Mouse (Mus musculus) ES-E14 (cell line): ENCODE data around the gene Olfr612.

ENCODE experiments used
- CHD2 ChIP-seq: IDR thresholded peaks from 2 replicates; pipeline ENCODE4 v1.6.1; 2014; ENCODE audit warnings: mild to moderate bottlenecking, low read depth, low read length, inconsistent platforms
- HCFC1 ChIP-seq: IDR thresholded peaks from 2 replicates; pipeline ENCODE4 v1.6.1; 2012; ENCODE audit warnings: low read length, inconsistent platforms, borderline replicate concordance; ENCODE audit not compliant: insufficient read depth
- MAFK ChIP-seq: IDR thresholded peaks from 2 replicates; pipeline ENCODE4 v1.6.1; 2014; ENCODE audit warnings: mild to moderate bottlenecking, low read depth, low read length, inconsistent platforms; ENCODE audit not compliant: insufficient read depth
- ZNF384 ChIP-seq: IDR thresholded peaks from 2 replicates; pipeline ENCODE4 v1.6.1; 2012; ENCODE audit warnings: low read depth, low read length, inconsistent platforms

GRCm38 (mm10) chr7:103589803-103590202 is 47.3 kb upstream of the Olfr612 start, which contains the start of gene Olfr618:
- TF ChIP-seq HCFC1 (no peak), MAFK (no peak), ZNF384 (no peak), CHD2 (no peak)
